Mouse (Mus musculus) forebrain, postnatal 0 days (tissue): ENCODE measurements around the gene Abcc2. TPM values are rescaled to one million over a fixed set of nuclear protein-coding genes. Genes with fewer than 3 reads are reported as not detected.

Experiments used
- ATAC-seq: fragments of 200-750 bp; cut with Nextera tagmentation; 2 replicates; pipeline ENCODE4 v1.8.0; 2017; ENCODE audit warnings: mild to moderate bottlenecking, moderate library complexity
- DNase-seq: peaks from one replicate; pipeline ENCODE4 v3.0.0-alpha.2; 2015
- H3K27ac ChIP-seq: fragments of 300-500 bp; sonication (generic); 2 replicates; pipeline ENCODE4 v1.5.1; 2014; ENCODE audit warnings: low read depth, mild to moderate bottlenecking, antibody characterized with exemption, low read length, moderate library complexity, mixed read lengths
- H3K27me3 ChIP-seq: fragments of 300-500 bp; sonication (generic); 2 replicates; pipeline ENCODE4 v1.6.1; 2014; ENCODE audit warnings: mild to moderate bottlenecking, low read length, mixed read lengths; ENCODE audit not compliant: insufficient read depth
- H3K36me3 ChIP-seq: fragments of 300-500 bp; sonication (generic); 2 replicates; pipeline ENCODE4 v1.6.1; 2014; ENCODE audit warnings: mild to moderate bottlenecking, moderate library complexity; ENCODE audit not compliant: insufficient read depth
- H3K4me1 ChIP-seq: fragments of 300-500 bp; sonication (generic); 2 replicates; pipeline ENCODE4 v1.6.1; 2014; ENCODE audit warnings: antibody characterized with exemption; ENCODE audit not compliant: insufficient read depth
- H3K4me2 ChIP-seq: fragments of 300-500 bp; sonication (generic); 2 replicates; pipeline ENCODE4 v1.6.1; 2014; ENCODE audit warnings: low read depth, mild to moderate bottlenecking, moderate library complexity
- H3K4me3 ChIP-seq: fragments of 300-500 bp; sonication (generic); 2 replicates; pipeline ENCODE4 v1.5.1; 2014; ENCODE audit warnings: low read depth, low read length, mixed read lengths
- H3K9ac ChIP-seq: fragments of 300-500 bp; sonication (generic); 2 replicates; pipeline ENCODE4 v1.6.1; 2014; ENCODE audit warnings: mild to moderate bottlenecking
- H3K9me3 ChIP-seq: fragments of 300-500 bp; sonication (generic); 2 replicates; pipeline ENCODE4 v1.6.1; 2016; ENCODE audit warnings: low read length
- CTCF ChIP-seq: sonication (generic); IDR thresholded peaks from 2 replicates; pipeline ENCODE4 v1.5.1; 2016; ENCODE audit warnings: antibody characterized with exemption, control low read depth, low read depth
- WGBS: fragments of 180-500 bp; shearing (Covaris S2); extraction: QIAGEN DNeasy Blood & Tissue Kit; methylation state at CpG from one replicate; pipeline ENCODE4 v1.1.7; 2014; 5-methylcytosine and 5-hydroxymethylcytosine counted together
- polyA plus RNA-seq: library from polyadenylated mRNA; unstranded; fragments of >200 nt; fragmentation: Nextera tagmentation; extraction: Ambion mirVana; gene quantifications from 2 replicates; pipeline ENCODE4 v1.2.1, GENCODE M21; 2015
- total RNA-seq: library from RNA; depleted of rRNA; stranded (reverse); fragments of >200 nt; gene quantifications from 2 replicates; pipeline ENCODE4 v1.2.3, GENCODE M21; 2014

Abcc2 gene
- total and polyA plus RNA-seq, 2 experiments from 2014 or later: 0.02 TPM; not detected in 1

- TF ChIP-seq CTCF: no peak
- Histone ChIP-seq H3K27me3 (no peaks in the 10 kb centered on the region), H3K9me3 (no peaks in the 10 kb centered on the region), H3K27ac (no peak overlapping the region), H3K36me3 (no peaks in the 10 kb centered on the region), H3K4me2 (no peak overlapping the region), H3K4me1 (no peaks in the 10 kb centered on the region), H3K9ac (no peak overlapping the region), H3K4me3 (no peak overlapping the region)
- ATAC-seq (no peak), DNase-seq (no peak)
- 51% methylated on average over 14 of the region's 14 CpGs for WGBS
Observed at GRCm38 (mm10) chr19:43815661-43816414, 33.8 kb downstream of the Abcc2 start.

DNA sequence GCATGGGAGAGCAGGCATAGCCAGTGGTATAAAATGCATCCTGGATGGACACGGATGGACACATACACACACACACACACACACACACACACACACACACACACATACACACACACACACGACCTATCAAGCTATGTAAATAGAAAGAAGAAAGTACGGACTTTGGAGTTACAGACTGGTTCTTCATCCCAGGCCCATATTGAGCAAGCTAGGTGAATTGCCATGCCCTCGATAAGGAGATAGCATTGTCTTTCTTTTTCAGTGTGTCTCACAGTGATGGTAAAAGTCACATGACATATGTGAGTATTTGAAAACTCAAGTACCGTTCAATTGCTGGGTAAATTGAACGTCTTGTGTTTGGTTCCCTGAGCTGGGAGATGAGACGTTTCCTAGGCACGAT lies 44.9 kb downstream of the Abcc2 start:
- Histone ChIP-seq H3K36me3 (no peaks in the 10 kb centered on the region), H3K4me2 (no peak overlapping the region), H3K4me3 (no peak overlapping the region), H3K9ac (no peak overlapping the region), H3K27ac (no peak overlapping the region), H3K9me3 (no peaks in the 10 kb centered on the region), H3K4me1 (no peaks in the 10 kb centered on the region), H3K27me3 (no peaks in the 10 kb centered on the region)
- no peak for DNase-seq
- TF ChIP-seq CTCF: no peak
- no peak for ATAC-seq
- WGBS: 73% methylated on average over 8 of the region's 8 CpGs

DNA sequence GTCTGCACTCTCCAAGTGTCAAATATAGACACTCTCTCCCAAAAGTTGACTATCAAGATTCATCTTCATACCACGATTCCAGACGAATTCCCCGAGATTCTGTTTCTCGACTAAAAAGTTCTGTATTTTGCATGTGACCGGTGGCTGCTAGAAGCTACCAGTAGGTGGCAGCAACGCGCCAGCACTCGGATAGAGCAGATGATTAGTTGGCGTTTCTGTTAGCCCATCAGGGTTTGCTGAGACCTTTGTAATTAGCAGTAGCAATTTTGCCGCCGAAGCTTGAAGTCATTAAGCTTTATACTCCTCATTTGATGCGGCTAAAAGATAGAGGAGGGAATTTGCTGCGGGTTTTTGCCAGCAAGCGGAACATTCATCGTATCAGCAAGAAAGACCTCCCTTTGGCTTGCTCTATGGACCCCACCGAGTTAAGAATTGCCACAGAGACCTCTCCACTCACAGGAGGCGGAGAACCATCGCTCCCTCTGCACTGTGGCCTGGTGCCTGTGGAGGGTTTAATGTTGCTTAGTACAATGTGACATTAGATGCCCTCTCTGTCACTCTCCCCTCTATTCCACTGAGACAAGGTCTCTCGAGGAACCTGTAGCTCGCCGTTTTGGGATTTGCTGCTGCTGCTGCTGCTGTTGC lies 50.6 kb downstream of the Abcc2 start:
- no peaks in the 10 kb centered on the region for H3K4me1 ChIP-seq
- 20% methylated on average over 21 of the region's 21 CpGs for WGBS
- no peak overlapping the region for H3K27ac ChIP-seq
- H3K4me2 ChIP-seq: 0 out of 2 replicates have a peak overlapping the region, but pooled peaks have one; percentile 23
- H3K9ac ChIP-seq: no peak overlapping the region
- DNase-seq: peak; percentile 92
- H3K36me3 ChIP-seq: no peaks in the 10 kb centered on the region
- no peaks in the 10 kb centered on the region for H3K27me3 ChIP-seq
- peak; percentile 96 for TF ChIP-seq CTCF
- peak; percentile 66 for ATAC-seq
- H3K4me3 ChIP-seq: no peak overlapping the region; the same call in 1 of the 2 replicates
- H3K9me3 ChIP-seq: no peaks in the 10 kb centered on the region

DNA sequence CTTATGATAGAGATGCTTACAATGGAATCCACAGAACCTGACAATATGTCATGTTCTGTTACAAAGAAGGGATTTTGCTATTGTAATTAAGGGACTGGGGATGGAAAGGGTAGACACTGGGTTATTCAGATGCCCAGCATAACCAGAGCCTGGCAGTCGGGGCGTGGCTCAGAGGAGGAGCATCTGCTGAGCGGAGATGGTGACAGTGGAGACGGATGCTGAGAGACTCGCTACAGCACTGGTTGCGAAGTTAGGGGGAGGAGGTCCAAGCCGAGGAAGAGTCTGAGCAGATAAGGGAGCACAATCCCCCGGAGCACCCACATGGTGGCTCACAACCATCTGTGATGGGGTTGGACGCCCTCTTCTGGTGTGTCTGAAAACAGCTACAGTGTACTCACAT lies 61.2 kb downstream of the Abcc2 start:
- Histone ChIP-seq H3K4me3 (no peak overlapping the region), H3K4me2 (no peak overlapping the region), H3K36me3 (peaks cover 14% of the 10 kb centered on the region), H3K27me3 (no peaks in the 10 kb centered on the region), H3K27ac (no peak overlapping the region), H3K9ac (no peak overlapping the region), H3K4me1 (no peaks in the 10 kb centered on the region), H3K9me3 (no peaks in the 10 kb centered on the region)
- DNase-seq (no peak), ATAC-seq (no peak)
- no peak for TF ChIP-seq CTCF
- WGBS: 89% methylated on average over 9 of the region's 9 CpGs

DNA sequence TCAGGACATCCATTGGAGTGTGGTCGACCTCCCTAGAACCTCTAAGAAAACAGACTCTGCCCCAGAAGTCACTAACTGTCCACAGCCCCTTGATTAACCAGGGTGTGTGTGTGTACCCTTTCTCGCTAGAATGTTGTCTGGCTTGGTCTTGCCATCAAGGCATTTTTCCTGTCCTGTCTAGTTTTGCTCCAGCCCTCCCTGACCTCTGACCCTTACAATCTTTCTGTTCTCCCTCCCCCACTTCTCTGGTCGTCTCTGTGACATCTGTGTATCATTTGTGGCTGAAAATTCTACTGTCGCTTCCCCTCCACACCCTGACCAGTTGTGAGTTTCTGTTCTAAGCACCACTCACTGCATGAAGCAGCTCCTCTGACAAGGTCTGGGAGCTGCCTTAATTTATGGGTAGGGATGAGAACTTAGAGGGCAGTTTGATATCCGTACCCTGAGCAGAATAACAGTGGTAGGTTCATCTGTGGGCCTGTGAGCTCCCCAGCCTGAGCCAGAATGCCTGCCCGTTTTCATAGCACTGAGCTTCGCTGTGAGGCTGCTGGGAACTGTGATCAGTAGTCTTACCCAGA lies 63.4 kb downstream of the Abcc2 start:
- Histone ChIP-seq H3K4me3 (no peak overlapping the region), H3K27ac (no peak overlapping the region), H3K4me2 (no peak overlapping the region), H3K9ac (no peak overlapping the region), H3K27me3 (no peaks in the 10 kb centered on the region), H3K4me1 (no peaks in the 10 kb centered on the region), H3K9me3 (no peaks in the 10 kb centered on the region), H3K36me3 (peaks cover 31% of the 10 kb centered on the region)
- DNase-seq (no peak), ATAC-seq (peak; percentile 36; the same call in 1 of the 2 replicates)
- WGBS: 72% methylated on average over 7 of the region's 7 CpGs
- no peak for TF ChIP-seq CTCF

DNA sequence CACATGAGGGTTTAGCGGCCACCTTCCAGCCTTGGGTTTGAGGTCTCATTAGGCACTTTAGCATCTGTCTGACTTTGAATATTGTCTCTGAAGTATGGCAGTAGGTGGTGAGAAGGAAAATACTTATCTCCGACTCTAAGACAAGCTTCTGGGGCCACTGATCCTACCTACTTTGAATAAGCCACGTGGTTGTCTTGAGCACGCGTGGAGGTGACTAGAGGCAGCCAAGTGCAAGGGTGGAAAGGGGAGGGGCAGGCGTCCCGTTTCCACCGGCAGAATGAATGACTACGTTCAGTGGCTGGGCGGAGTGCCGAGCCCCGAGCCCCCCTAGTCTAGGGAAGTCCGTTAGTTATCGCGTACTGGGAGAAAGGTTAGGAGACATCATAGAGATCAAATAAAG lies 65.1 kb downstream of the Abcc2 start:
- Histone ChIP-seq H3K4me2 (no peak overlapping the region), H3K36me3 (peaks cover 42% of the 10 kb centered on the region), H3K4me3 (no peak overlapping the region), H3K4me1 (no peaks in the 10 kb centered on the region), H3K9ac (no peak overlapping the region), H3K27ac (no peak overlapping the region), H3K27me3 (no peaks in the 10 kb centered on the region), H3K9me3 (no peaks in the 10 kb centered on the region)
- 81% methylated on average over 15 of the region's 15 CpGs for WGBS
- TF ChIP-seq CTCF: no peak
- no peak for ATAC-seq
- no peak for DNase-seq

- H3K36me3 ChIP-seq: peaks cover 44% of the 10 kb centered on the region
- no peak overlapping the region for H3K4me3 ChIP-seq
- no peak for TF ChIP-seq CTCF
- H3K27ac ChIP-seq: no peak overlapping the region
- WGBS: 96% methylated on average over 15 of the region's 15 CpGs
- no peaks in the 10 kb centered on the region for H3K4me1 ChIP-seq
- no peak for DNase-seq
- H3K4me2 ChIP-seq: no peak overlapping the region
- H3K9ac ChIP-seq: no peak overlapping the region
- no peaks in the 10 kb centered on the region for H3K9me3 ChIP-seq
- no peak for ATAC-seq
- no peaks in the 10 kb centered on the region for H3K27me3 ChIP-seq
Observed at GRCm38 (mm10) chr19:43847966-43848365, 66.0 kb downstream of the Abcc2 start.
